ENCODE assay signal across 16 mouse cellular contexts in the genomic region with DNA sequence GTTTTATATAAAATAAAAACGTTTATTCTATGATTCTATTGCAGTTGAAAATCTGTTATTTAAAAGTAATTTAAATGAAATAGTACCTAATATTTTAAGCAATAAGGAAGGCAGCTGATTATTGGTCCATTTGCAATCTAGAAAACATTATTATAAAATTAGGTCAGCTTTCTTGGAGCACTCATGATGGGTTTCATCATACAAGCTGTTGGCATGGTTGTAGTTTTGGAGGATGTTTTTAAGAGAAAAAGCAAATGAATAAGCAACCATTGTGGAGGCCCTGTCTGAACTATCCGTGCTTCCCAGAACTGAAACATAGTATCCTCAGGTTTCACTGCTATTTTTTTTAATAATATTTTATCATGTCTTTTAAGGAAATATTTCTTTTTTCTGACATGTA. TPM values are rescaled to one million over a fixed set of nuclear protein-coding genes. Genes with fewer than 3 reads are reported as not detected.
A peak's percentile ranks its signal among the peaks of the same experiment; 100 is the strongest.
DNase-seq lines count a peak whose midpoint lies in the region.
"Had no signal": no experiment of that assay in that cellular context is flagged by ENCODE, and none has a peak within 500 bp of the region (broad histone marks: within the 10 kb centered on the region; RNA-seq: fewer than 3 reads in every experiment).

No protein-coding gene starts in this region.

- DNase-seq in heart, adult 8-10 months (ENCODE audit: low spot score), result peak; percentile 11
- DNase-seq in heart, postnatal 4 days, result no peak
- peak; percentile 11 for DNase-seq in lung, postnatal 36 days
- no peak for DNase-seq in lung, postnatal 25 days (ENCODE audit: low spot score)
- DNase-seq in brain, adult 2 months (ENCODE audit: low read depth, low spot score), result peak; percentile 13
- no peak for DNase-seq in embryo, embryonic 11 days
- DNase-seq: adrenal gland, postnatal 10 days; adrenal gland, postnatal 36 days; cerebellum, adult 11 months; cerebellum, adult 2 months; cerebellum, adult 9-11 months; cerebellum, postnatal 36 days; forebrain, postnatal 0 days; gastrocnemius, postnatal 14 days; heart, adult 11 months; kidney, adult 11 months had no signal

RNA-seq across cellular contexts. Expression of a gene that starts 31.9 kb away (rescaled TPM):
- total RNA-seq in heart, adult 8-10 months (2022), result 10 to 100 TPM; 17.6 to 21.4 (median 19.2) TPM
- total RNA-seq in heart, postnatal 4 days (2021), result 10 to 100 TPM; 28.4 to 35.7 TPM

RNA-seq across cellular contexts. Expression of a gene that starts 32.1 kb away (rescaled TPM):
- 10 to 100 TPM; 12.4 to 18.4 (median 13.8) TPM for total RNA-seq in heart, adult 8-10 months (2022)
- total RNA-seq in heart, postnatal 4 days (2021), result 10 to 100 TPM; 23.6 to 25.7 TPM

Comparison
In these comparisons a context has a peak if more than half of its experiments do, and no peak if none do; other contexts are left out.
1. DNase-seq: peak in heart, adult 8-10 months (single experiment), lung, postnatal 36 days (single experiment) and brain, adult 2 months (single experiment); none in heart, postnatal 4 days (single experiment), lung, postnatal 25 days (single experiment) and embryo, embryonic 11 days (single experiment).